Mouse (Mus musculus) neural tube, embryonic 13.5 days (tissue): ENCODE data around the gene Ubn1. TPM values are rescaled to one million over a fixed set of nuclear protein-coding genes. Genes with fewer than 3 reads are reported as not detected.
A peak's percentile ranks its signal among the peaks of the same experiment; 100 is the strongest.

Experiments used
- ATAC-seq: fragments of 200-750 bp; cut with Nextera tagmentation; 2 replicates; pipeline ENCODE4 v1.8.0; 2017; ENCODE audit warnings: low read depth, mild to moderate bottlenecking, moderate TSS enrichment, moderate library complexity
- H3K27ac ChIP-seq: fragments of 300-500 bp; sonication (generic); replicated peaks from 2 replicates; pipeline ENCODE4 v1.5.1; 2015; ENCODE audit warnings: moderate library complexity, mild to moderate bottlenecking, inconsistent platforms
- H3K27me3 ChIP-seq: fragments of 300-500 bp; sonication (generic); 2 replicates; pipeline ENCODE4 v1.6.1; 2015; ENCODE audit warnings: mild to moderate bottlenecking, inconsistent platforms
- H3K36me3 ChIP-seq: fragments of 300-500 bp; sonication (generic); 2 replicates; pipeline ENCODE4 v1.6.1; 2015; ENCODE audit warnings: mild to moderate bottlenecking, inconsistent platforms
- H3K4me1 ChIP-seq: fragments of 300-500 bp; sonication (generic); replicated peaks from 2 replicates; pipeline ENCODE4 v1.6.1; 2015; ENCODE audit warnings: inconsistent platforms
- H3K4me2 ChIP-seq: fragments of 300-500 bp; sonication (generic); 2 replicates; pipeline ENCODE4 v1.6.1; 2015; ENCODE audit warnings: inconsistent platforms, mild to moderate bottlenecking, moderate library complexity
- H3K4me3 ChIP-seq: fragments of 300-500 bp; sonication (generic); 2 replicates; pipeline ENCODE4 v1.5.1; 2015; ENCODE audit warnings: mild to moderate bottlenecking, inconsistent platforms
- H3K9ac ChIP-seq: fragments of 300-500 bp; sonication (generic); 2 replicates; pipeline ENCODE4 v1.6.1; 2015; ENCODE audit warnings: moderate library complexity, mild to moderate bottlenecking, inconsistent platforms
- H3K9me3 ChIP-seq: fragments of 300-500 bp; sonication (generic); 2 replicates; pipeline ENCODE4 v1.6.1; 2016; ENCODE audit warnings: inconsistent platforms
- WGBS: fragments of 180-500 bp; shearing (Covaris S2); methylation state at CpG from one replicate; pipeline ENCODE4 v1.1.7; 2015; 5-methylcytosine and 5-hydroxymethylcytosine counted together
- polyA plus RNA-seq: library from polyadenylated mRNA; unstranded; fragments of >200 nt; fragmentation: Nextera tagmentation; extraction: Ambion mirVana; gene quantifications from 2 replicates; pipeline ENCODE4 v1.2.1, GENCODE M21; 2015

Gene Ubn1
- polyA plus RNA-seq, 1 experiment from 2014 or later, result 16.0 TPM

- Histone ChIP-seq H3K27ac (no peak overlapping the region), H3K9me3 (no peaks in the 10 kb centered on the region), H3K4me1 (peaks cover 13% of the 10 kb centered on the region), H3K4me2 (no peak overlapping the region), H3K9ac (no peak overlapping the region), H3K36me3 (no peaks in the 10 kb centered on the region), H3K27me3 (peaks cover 78% of the 10 kb centered on the region), H3K4me3 (no peak overlapping the region)
- ATAC-seq, result no peak
- WGBS, result 11% methylated on average over 4 of the region's 4 CpGs
Measured at GRCm38 (mm10) chr16:5130766-5131165, 80.9 kb downstream of the Ubn1 start.

DNA sequence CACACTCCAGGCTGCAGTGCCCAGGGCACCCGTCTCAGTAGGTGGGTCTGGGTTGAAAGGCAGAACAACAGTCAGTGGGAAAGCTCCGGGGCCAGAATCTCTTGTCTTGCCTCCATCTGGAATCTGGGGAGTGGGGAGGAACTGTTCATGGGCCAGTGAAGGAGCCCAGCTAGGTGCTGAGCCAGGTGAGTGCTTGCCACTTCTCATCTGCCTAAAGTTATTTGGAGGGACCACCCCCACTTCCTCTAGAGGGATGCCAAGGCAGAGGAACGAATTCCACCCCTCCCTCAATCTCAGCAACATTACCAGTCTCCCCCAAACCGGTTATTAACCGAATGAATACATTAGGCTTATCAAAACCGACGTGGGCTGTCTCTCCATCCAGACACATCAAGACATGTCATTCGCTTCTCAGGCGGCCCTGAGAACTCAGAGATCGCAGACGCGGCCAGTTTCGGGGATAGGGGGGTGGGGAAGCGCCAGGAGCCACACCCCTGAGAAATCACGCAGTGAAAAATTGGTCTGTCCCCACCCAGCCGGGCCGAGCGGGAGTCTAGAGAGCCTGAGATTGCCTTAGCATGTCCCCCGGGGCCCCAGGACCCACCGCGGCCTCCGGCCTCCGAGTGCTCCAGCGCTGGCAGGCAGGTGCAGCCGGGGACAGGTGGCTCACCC, 81.5 kb downstream of the Ubn1 start:
- Histone ChIP-seq H3K27ac (no peak overlapping the region), H3K36me3 (no peaks in the 10 kb centered on the region), H3K4me1 (peaks cover 13% of the 10 kb centered on the region), H3K9ac (no peak overlapping the region), H3K4me2 (peak overlapping the region; percentile 51; the same call in 1 of the 2 replicates), H3K9me3 (no peaks in the 10 kb centered on the region), H3K27me3 (peaks cover 78% of the 10 kb centered on the region), H3K4me3 (peak overlapping the region; percentile 28; the same call in 1 of the 2 replicates)
- no peak for ATAC-seq
- 2% methylated on average over 25 of the region's 25 CpGs for WGBS

DNA sequence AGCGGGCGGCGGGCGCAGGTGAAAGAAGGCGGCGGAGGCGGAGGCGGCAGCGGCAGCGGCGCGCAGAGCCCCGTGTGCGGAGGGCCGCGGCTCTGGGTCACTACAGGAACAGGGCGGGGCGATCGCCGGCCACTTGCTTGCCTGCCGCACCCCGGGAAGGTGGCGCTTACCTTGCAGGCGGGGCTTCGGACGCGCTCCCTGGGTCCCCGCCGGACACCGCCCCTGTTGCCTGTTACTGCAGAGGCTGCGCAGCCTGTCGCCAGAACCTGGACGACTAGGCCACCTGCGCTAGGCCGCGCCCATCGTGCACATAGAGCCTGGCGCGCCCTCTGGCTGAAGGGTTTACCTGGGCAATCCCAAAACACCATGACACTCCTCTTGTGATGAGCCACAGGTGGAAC, 82.5 kb downstream of the Ubn1 start, which contains the start of gene Ppl:
TSS of gene Ppl (minus strand) at position 21 of the 401 bp plus-strand sequence.
- H3K27ac ChIP-seq, result no peak within 1 kb of the TSS
- no peaks in the 10 kb centered on the region for H3K9me3 ChIP-seq
- H3K27me3 ChIP-seq, result peaks cover 78% of the 10 kb centered on the region
- H3K4me1 ChIP-seq, result peaks cover 13% of the 10 kb centered on the region
- H3K9ac ChIP-seq, result peak within 1 kb of the TSS; percentile 17; the same call in 1 of the 2 replicates
- no peaks in the 10 kb centered on the region for H3K36me3 ChIP-seq
- H3K4me2 ChIP-seq, result peak within 1 kb of the TSS; percentile 51
- ATAC-seq, result no peak
- under 1% methylated on average over 35 of the region's 39 CpGs for WGBS
- H3K4me3 ChIP-seq, result peak within 1 kb of the TSS; percentile 28

DNA sequence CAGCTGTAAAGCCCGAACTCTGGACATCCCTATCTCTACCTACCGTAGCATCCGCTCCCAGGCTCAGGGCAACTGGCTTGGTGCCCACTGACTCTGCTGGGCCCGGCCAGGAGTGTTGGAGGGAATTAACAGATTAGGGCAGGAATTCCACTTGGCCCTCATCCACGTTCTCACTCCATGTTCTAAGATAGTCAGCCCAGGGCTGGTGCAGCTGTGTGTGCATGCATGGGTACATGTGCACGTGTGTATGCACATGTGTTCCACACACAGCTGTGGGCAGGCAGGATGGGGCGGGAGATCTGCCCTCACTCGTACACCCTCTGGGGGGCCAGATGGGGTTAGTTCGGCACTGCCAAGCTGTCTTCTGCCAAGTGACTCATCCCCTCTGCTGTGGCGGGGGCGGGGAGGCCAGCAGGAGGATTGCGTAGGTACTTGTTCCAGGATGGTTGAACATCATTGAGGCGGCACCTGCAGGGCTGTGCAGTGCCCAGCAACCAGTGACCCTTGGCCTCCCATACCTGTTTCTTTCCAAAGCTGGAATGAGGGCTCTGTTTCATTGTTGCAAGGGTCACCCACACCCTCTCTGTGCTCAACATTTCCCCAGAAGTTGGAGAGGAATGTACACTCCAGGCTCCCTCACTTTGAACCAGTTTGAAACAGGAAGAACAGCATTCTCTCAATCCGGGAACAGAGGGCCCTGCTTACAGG, 84.9 kb downstream of the Ubn1 start:
- H3K27me3 ChIP-seq, result peaks cover 56% of the 10 kb centered on the region
- H3K9me3 ChIP-seq, result no peaks in the 10 kb centered on the region
- peaks cover 13% of the 10 kb centered on the region for H3K4me1 ChIP-seq
- H3K9ac ChIP-seq, result no peak overlapping the region
- ATAC-seq, result no peak
- no peaks in the 10 kb centered on the region for H3K36me3 ChIP-seq
- H3K4me3 ChIP-seq, result no peak overlapping the region
- H3K4me2 ChIP-seq, result no peak overlapping the region
- H3K27ac ChIP-seq, result no peak overlapping the region
- 81% methylated on average over 14 of the region's 14 CpGs for WGBS

GRCm38 (mm10) chr16:5135551-5136261, 85.8 kb downstream of the Ubn1 start:
- no peak overlapping the region for H3K4me2 ChIP-seq
- no peaks in the 10 kb centered on the region for H3K9me3 ChIP-seq
- 75% methylated on average over 8 of the region's 8 CpGs for WGBS
- H3K9ac ChIP-seq, result no peak overlapping the region
- peaks cover 13% of the 10 kb centered on the region for H3K4me1 ChIP-seq
- ATAC-seq, result no peak
- H3K27ac ChIP-seq, result no peak overlapping the region
- peaks cover 47% of the 10 kb centered on the region for H3K27me3 ChIP-seq
- H3K4me3 ChIP-seq, result no peak overlapping the region
- no peaks in the 10 kb centered on the region for H3K36me3 ChIP-seq

Other genes with a start within 250 kb of the Ubn1 start
- gene 4930562C15Rik, start 214.6 kb upstream of the Ubn1 start, polyA plus RNA-seq, result 0.42 and 0.52 TPM in 2 replicates
- gene Ubald1, start 169.7 kb upstream of the Ubn1 start, polyA plus RNA-seq, result 54.4 and 66.3 TPM in 2 replicates
- 105 and 110 TPM in 2 replicates for gene Mgrn1, start 163.8 kb upstream of the Ubn1 start, polyA plus RNA-seq
- 134 and 143 TPM in 2 replicates for gene Nudt16l1, start 111.3 kb upstream of the Ubn1 start, polyA plus RNA-seq
- 64.0 and 67.0 TPM in 2 replicates for gene Anks3, start 85.9 kb upstream of the Ubn1 start, polyA plus RNA-seq
- gene Sept12, start 52.2 kb upstream of the Ubn1 start, polyA plus RNA-seq, result not detected in 2 replicates
- 2.5 TPM in 1 of 2 replicates, not detected in the other for gene Smim22, start 42.8 kb upstream of the Ubn1 start, polyA plus RNA-seq
- 157 and 171 TPM in 2 replicates for gene Rogdi, start 36.5 kb upstream of the Ubn1 start, polyA plus RNA-seq
- 193 and 194 TPM in 2 replicates for gene Glyr1, start 194 bp upstream of the Ubn1 start, polyA plus RNA-seq
- gene Ppl, start 82.4 kb downstream of the Ubn1 start, polyA plus RNA-seq, result 0.18 and 0.39 TPM in 2 replicates
- gene Sec14l5, start 97.1 kb downstream of the Ubn1 start, polyA plus RNA-seq, result 0.54 and 0.63 TPM in 2 replicates
- 11.0 and 11.9 TPM in 2 replicates for gene Nagpa, start 154.0 kb downstream of the Ubn1 start, polyA plus RNA-seq
- 9.9 and 10.9 TPM in 2 replicates for gene AU021092, start 172.2 kb downstream of the Ubn1 start, polyA plus RNA-seq
- gene Alg1, start 183.6 kb downstream of the Ubn1 start, polyA plus RNA-seq, result 35.2 and 36.6 TPM in 2 replicates
- 5.5 and 8.8 TPM in 2 replicates for gene Eef2kmt, start 205.9 kb downstream of the Ubn1 start, polyA plus RNA-seq